Comparison of ENCODE assay signal across 8 mouse cellular contexts in genomic region chr2:117017921-117018651, GRCm38 (mm10).
DNase-seq lines count a peak whose midpoint lies in the region; ATAC-seq and TF ChIP-seq lines count a peak whose summit lies in the region.

No protein-coding gene starts in this region.

- WGBS in spleen, adult 2 months: 56% methylated on average over 12 of the region's 12 CpGs
- WGBS in embryonic facial prominence, embryonic 13.5 days: 32% methylated on average over 12 of the region's 12 CpGs
- 62% methylated on average over 12 of the region's 12 CpGs for WGBS in heart, embryonic 14.5 days

- TF ChIP-seq POLR2A in spleen, adult 2 months (IDR thresholded peaks at IDR 0.05; ENCODE audit: low read depth, low read length): no peak

- no peaks in the 10 kb centered on the region for H3K4me1 ChIP-seq in spleen, adult 2 months (ENCODE audit: control insufficient read depth, insufficient read depth, insufficient read length)
- peaks cover 20% of the 10 kb centered on the region for H3K4me1 ChIP-seq in embryonic facial prominence, embryonic 13.5 days
- H3K4me1 ChIP-seq in heart, embryonic 14.5 days (ENCODE audit: control insufficient read depth in 2 of 2, insufficient read depth in 2 of 2, low read length in 2 of 2): peaks cover 6% of the 10 kb centered on the region in 2 experiments; a peak in 1 of 4 replicates

- no peaks in the 10 kb centered on the region for H3K36me3 ChIP-seq in spleen, adult 2 months (ENCODE audit: control insufficient read depth, insufficient read depth, low read length)
- H3K36me3 ChIP-seq in embryonic facial prominence, embryonic 13.5 days: no peaks in the 10 kb centered on the region
- H3K36me3 ChIP-seq in heart, embryonic 14.5 days (ENCODE audit: control insufficient read depth, insufficient read depth, low read length): no peaks in the 10 kb centered on the region

- no peak overlapping the region for H3K4me3 ChIP-seq in spleen, adult 2 months (ENCODE audit: extremely low read depth, insufficient read depth, insufficient read length)
- no peak overlapping the region for H3K4me3 ChIP-seq in embryonic facial prominence, embryonic 13.5 days
- no peak overlapping the region for H3K4me3 ChIP-seq in heart, embryonic 14.5 days (ENCODE audit: control insufficient read depth in 1 of 2, insufficient read depth in 1 of 2, low read depth in 1 of 2, low read length in 2 of 2)

- no peak for TF ChIP-seq CTCF in spleen, adult 2 months (IDR thresholded peaks at IDR 0.05; ENCODE audit: extremely low read depth, insufficient read depth, insufficient read length, insufficient replicate concordance)

- no peak for ATAC-seq in embryonic facial prominence, embryonic 13.5 days (ENCODE audit: insufficient number of reproducible peaks, insufficient read depth, low FRiP score, low TSS enrichment, low read depth)
- ATAC-seq in heart, embryonic 14.5 days (ENCODE audit: insufficient number of reproducible peaks, insufficient read depth, low FRiP score, low read depth): no peak
- no peak for ATAC-seq in megakaryocyte-erythroid progenitor cell, adult 5-6 weeks (replicated peaks; ENCODE audit: low FRiP score, low TSS enrichment, poor library complexity, severe bottlenecking)
- ATAC-seq in inflammation-experienced regulatory T-cells, adult 6 months: no peak

- H3K9ac ChIP-seq in embryonic facial prominence, embryonic 13.5 days: no peak overlapping the region
- no peak overlapping the region for H3K9ac ChIP-seq in heart, embryonic 14.5 days (ENCODE audit: low read length)

- DNase-seq in spleen, adult 2 months (ENCODE audit: low read depth in 1 of 2, low spot score in 2 of 2): no peak
- DNase-seq in spleen, adult 18-20 months: no peak
- peak; percentile 18 to 31 for DNase-seq in layer of hippocampus, postnatal 10 days (ENCODE audit: low spot score in 2 of 2)
- peak; percentile 10 for DNase-seq in mesoderm, embryonic 11.5 days (ENCODE audit: low read depth, low spot score)

- no peaks in the 10 kb centered on the region for H3K9me3 ChIP-seq in embryonic facial prominence, embryonic 13.5 days
- H3K9me3 ChIP-seq in heart, embryonic 14.5 days (ENCODE audit: control insufficient read depth, low read length): no peaks in the 10 kb centered on the region

- H3K27me3 ChIP-seq in spleen, adult 2 months (ENCODE audit: control insufficient read depth, insufficient read depth, low read length): no peaks in the 10 kb centered on the region
- H3K27me3 ChIP-seq in embryonic facial prominence, embryonic 13.5 days: no peaks in the 10 kb centered on the region
- no peaks in the 10 kb centered on the region for H3K27me3 ChIP-seq in heart, embryonic 14.5 days (ENCODE audit: control insufficient read depth, insufficient read depth, low read length)

- 0 out of 2 replicates have a peak overlapping the region, but pooled peaks have one; percentile 11 for H3K4me2 ChIP-seq in embryonic facial prominence, embryonic 13.5 days
- no peak overlapping the region for H3K4me2 ChIP-seq in heart, embryonic 14.5 days (ENCODE audit: low read length)

- peak overlapping the region; percentile 65 for H3K27ac ChIP-seq in spleen, adult 2 months (ENCODE audit: insufficient read depth, low read length)
- peak overlapping the region; percentile 81 for H3K27ac ChIP-seq in embryonic facial prominence, embryonic 13.5 days
- peak overlapping the region; percentile 29 to 63; a peak in 3 of 4 replicates for H3K27ac ChIP-seq in heart, embryonic 14.5 days (replicated peaks in 1 of 2; ENCODE audit: control insufficient read depth in 1 of 2, insufficient read depth in 1 of 2, low read depth in 2 of 2, low read length in 2 of 2)

Comparison
In these comparisons a context has a peak if more than half of its experiments do, and no peak if none do; other contexts are left out.
1. DNase-seq: peak in layer of hippocampus, postnatal 10 days (2 of 2) and mesoderm, embryonic 11.5 days (single experiment); none in spleen, adult 2 months (0 of 2) and spleen, adult 18-20 months (0 of 2).
2. Peak in every context shown above with its lines, with median percentiles within 50 percentile points of each other: H3K27ac ChIP-seq.